Mouse (Mus musculus) CH12.LX (cell line): ENCODE data around the gene Pkdcc. TPM values are rescaled to one million over a fixed set of nuclear protein-coding genes. Genes with fewer than 3 reads are reported as not detected.

Source experiments
- DNase-seq: peaks from one replicate; pipeline ENCODE4 v3.0.0-alpha.2; 2013; ENCODE audit errors: extremely low read depth
- H3K27ac ChIP-seq: 2 replicates; pipeline ENCODE4 v1.5.1; 2012; ENCODE audit warnings: low read depth, mild to moderate bottlenecking, control low read depth, moderate library complexity; ENCODE audit not compliant: insufficient read depth
- H3K27me3 ChIP-seq: replicated peaks from 2 replicates; pipeline ENCODE3; 2012; ENCODE audit warnings: inconsistent platforms
- H3K36me3 ChIP-seq, 2 experiments: replicated peaks in 1 of 2; 2 replicates each; pipeline versions ENCODE3 to v1.6.1; 2012; ENCODE audit warnings: inconsistent platforms in 1 of 2, low read length in 1 of 2, mild to moderate bottlenecking in 1 of 2, mixed read lengths in 1 of 2, moderate library complexity in 1 of 2; ENCODE audit not compliant: control insufficient read depth in 1 of 2, insufficient read depth in 1 of 2
- H3K4me1 ChIP-seq, 2 experiments: 2 replicates each; pipeline ENCODE4 v1.6.1; 2012; ENCODE audit warnings: inconsistent platforms in 1 of 2, moderate library complexity in 1 of 2; ENCODE audit not compliant: insufficient read depth in 2 of 2, control insufficient read depth in 1 of 2
- H3K4me2 ChIP-seq: 2 replicates; pipeline ENCODE4 v1.6.1; 2012; ENCODE audit warnings: low read depth, mild to moderate bottlenecking, control low read depth; ENCODE audit not compliant: poor library complexity, insufficient read depth, severe bottlenecking
- H3K4me3 ChIP-seq, 3 experiments: fragments of 150-350 bp in 1 of 3; sonication (generic) in 1 of 3; replicated peaks in 1 of 3; 2 replicates each; pipeline versions ENCODE3 to v1.5.1; 2011 to 2012; ENCODE audit warnings: low read depth in 2 of 3, low read length in 2 of 3, mild to moderate bottlenecking in 2 of 3, moderate library complexity in 2 of 3, control low read depth in 1 of 3, improper control_type of control experiment in 1 of 3, inconsistent platforms in 1 of 3, mixed read lengths in 1 of 3; ENCODE audit not compliant: poor library complexity in 1 of 3
- H3K79me2 ChIP-seq: replicated peaks from 2 replicates; pipeline ENCODE4 v1.6.1; 2012; ENCODE audit warnings: mild to moderate bottlenecking, moderate library complexity; ENCODE audit not compliant: control insufficient read depth, poor library complexity, insufficient read depth, severe bottlenecking; ENCODE audit errors: extremely low read depth
- H3K9ac ChIP-seq: 2 replicates; pipeline ENCODE4 v1.6.1; 2012; ENCODE audit warnings: low read depth, mild to moderate bottlenecking, control low read depth, moderate library complexity; ENCODE audit not compliant: insufficient read depth
- H3K9me3 ChIP-seq: replicated peaks from 2 replicates; pipeline ENCODE3; 2012; ENCODE audit warnings: low read length, inconsistent platforms, mixed read lengths
- BHLHE40 ChIP-seq: IDR thresholded peaks from 2 replicates; pipeline ENCODE4 v1.6.1; 2011; ENCODE audit warnings: mild to moderate bottlenecking, low read depth, low read length, improper control_type of control experiment
- E2F4 ChIP-seq: IDR thresholded peaks from 2 replicates; pipeline ENCODE4 v1.6.1; 2011; ENCODE audit warnings: low read depth, low read length, improper control_type of control experiment; ENCODE audit not compliant: insufficient replicate concordance
- ELF1 ChIP-seq: IDR thresholded peaks from 2 replicates; pipeline ENCODE4 v1.6.1; 2014; ENCODE audit warnings: low read depth, mild to moderate bottlenecking, inconsistent platforms, low read length, improper control_type of control experiment
- HCFC1 ChIP-seq: IDR thresholded peaks from 2 replicates; pipeline ENCODE4 v1.6.1; 2012; ENCODE audit warnings: low read depth, mild to moderate bottlenecking, inconsistent platforms, low read length, improper control_type of control experiment
- JUN ChIP-seq: IDR thresholded peaks from 2 replicates; pipeline ENCODE4 v1.6.1; 2011; ENCODE audit warnings: low read depth, mild to moderate bottlenecking, low read length, improper control_type of control experiment, moderate library complexity; ENCODE audit not compliant: insufficient read depth
- JUND ChIP-seq: conservative IDR thresholded peaks from 2 replicates; pipeline ENCODE4 v1.6.1; 2011; ENCODE audit warnings: low read depth, low read length, improper control_type of control experiment
- KAT2A ChIP-seq: IDR thresholded peaks from 2 replicates; pipeline ENCODE4 v1.6.1; 2012; ENCODE audit warnings: low read length, improper control_type of control experiment, inconsistent platforms; ENCODE audit not compliant: insufficient replicate concordance
- MAFK ChIP-seq: IDR thresholded peaks from 2 replicates; pipeline ENCODE4 v1.6.1; 2011; ENCODE audit warnings: low read length, improper control_type of control experiment; ENCODE audit not compliant: insufficient replicate concordance
- MEF2A ChIP-seq: IDR thresholded peaks from 2 replicates; pipeline ENCODE4 v1.6.1; 2014; ENCODE audit warnings: low read depth, mild to moderate bottlenecking, inconsistent platforms, low read length, improper control_type of control experiment, borderline replicate concordance
- MXI1 ChIP-seq: IDR thresholded peaks from 2 replicates; pipeline ENCODE4 v1.6.1; 2011; ENCODE audit warnings: mild to moderate bottlenecking, low read depth, low read length, improper control_type of control experiment
- MYC ChIP-seq: IDR thresholded peaks from 2 replicates; pipeline ENCODE4 v1.6.1; 2011; ENCODE audit warnings: low read depth, mild to moderate bottlenecking, improper control_type of control experiment, low read length
- PAX5 ChIP-seq: IDR thresholded peaks from 2 replicates; pipeline ENCODE4 v1.6.1; 2012; ENCODE audit warnings: low read length, inconsistent platforms, mixed read lengths
- RAD21 ChIP-seq: IDR thresholded peaks from 2 replicates; pipeline ENCODE4 v1.6.1; 2011; ENCODE audit warnings: low read depth, mild to moderate bottlenecking, low read length, improper control_type of control experiment, moderate library complexity
- RCOR1 ChIP-seq: conservative IDR thresholded peaks from 2 replicates; pipeline ENCODE4 v1.6.1; 2012; ENCODE audit warnings: low read depth, mild to moderate bottlenecking, inconsistent platforms, low read length, improper control_type of control experiment
- TCF12 ChIP-seq: IDR thresholded peaks from 2 replicates; pipeline ENCODE4 v1.6.1; 2014; ENCODE audit warnings: low read depth, mild to moderate bottlenecking, inconsistent platforms, low read length, improper control_type of control experiment
- ZNF384 ChIP-seq: IDR thresholded peaks from 2 replicates; pipeline ENCODE4 v1.6.1; 2012; ENCODE audit warnings: low read depth, low read length, improper control_type of control experiment, inconsistent platforms
- dilution Hi-C: fragments of 300-500 bp; cut with MboI; formaldehyde crosslinking; loops from 2 replicates; pipeline ENCODE4 v1.14.3; 2020; ENCODE audit warnings: low sequenced_read_pairs; ENCODE audit not compliant: extremely low pct_unique_long_range_greater_than_20kb, extremely low pct_ligation_motif_present
- in situ Hi-C: fragments of 300-500 bp; cut with MboI; formaldehyde crosslinking; loops from 3 replicates; pipeline ENCODE4 v1.14.3; 2019; ENCODE audit warnings: low sequenced_read_pairs, low pct_ligation_motif_present, low pct_unique_long_range_greater_than_20kb, mixed read lengths
- polyA plus RNA-seq: library from polyadenylated mRNA; unstranded; fragments of >175 nt; gene quantifications from 2 replicates; pipeline ENCODE4 v1.2.1, GENCODE M21; 2012; ENCODE audit warnings: low read depth; ENCODE audit not compliant: insufficient read length
- total RNA-seq, 2 experiments: library from RNA; depleted of rRNA; stranded (reverse); fragments of 300-350 nt in 1 of 2; fragments of >200 nt in 1 of 2; gene quantifications; 2 replicates each; pipeline ENCODE4 v1.2.3; 2012 to 2014

The Pkdcc gene
- total and polyA plus RNA-seq, 3 experiments, result 3.7 to 4.3 (median 4.2) TPM

DNA sequence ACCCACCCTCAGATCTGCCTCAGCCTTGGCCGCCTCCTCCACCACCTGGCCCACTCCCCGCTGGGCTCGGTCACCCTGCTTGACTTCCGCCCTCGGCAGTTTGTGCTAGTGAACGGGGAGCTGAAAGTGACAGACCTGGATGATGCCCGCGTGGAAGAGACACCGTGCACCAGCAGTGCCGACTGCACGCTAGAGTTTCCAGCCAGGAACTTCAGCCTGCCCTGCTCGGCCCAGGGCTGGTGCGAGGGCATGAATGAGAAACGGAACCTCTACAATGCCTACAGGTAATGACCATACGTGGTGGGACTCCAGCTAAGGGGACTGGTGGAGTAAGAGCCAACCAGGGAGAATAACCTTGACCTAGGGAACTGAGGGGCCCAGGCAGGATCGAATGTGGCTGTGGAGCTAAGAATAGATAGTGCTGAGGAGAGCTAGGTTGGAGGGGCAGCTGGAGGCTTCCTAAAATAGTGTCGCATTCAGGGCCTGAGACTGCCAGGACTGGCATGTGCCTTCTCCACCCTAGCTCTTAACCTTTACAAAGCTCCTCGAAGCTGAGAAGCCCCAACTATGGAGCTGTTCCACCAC lies 6.0 kb downstream of the Pkdcc start:
- H3K9ac ChIP-seq, result no peak overlapping the region
- TF ChIP-seq TCF12, result no peak
- TF ChIP-seq MAFK, result no peak
- TF ChIP-seq BHLHE40, result no peak
- no peak for TF ChIP-seq E2F4
- TF ChIP-seq JUND, result no peak
- no peak for TF ChIP-seq KAT2A
- no peak for TF ChIP-seq PAX5
- TF ChIP-seq JUN, result no peak
- TF ChIP-seq ELF1, result no peak
- TF ChIP-seq RCOR1, result no peak
- TF ChIP-seq MXI1, result no peak
- TF ChIP-seq MEF2A, result no peak
- no peak for TF ChIP-seq ZNF384
- TF ChIP-seq MYC, result no peak
- in situ Hi-C loops (no loop called here), dilution Hi-C loops (no loop called here)
- no peaks in the 10 kb centered on the region for H3K79me2 ChIP-seq
- H3K4me2 ChIP-seq, result no peak overlapping the region
- DNase-seq, result no peak
- peaks cover 0 to 19% of the 10 kb centered on the region in 2 experiments; a peak in 2 of 4 replicates for H3K4me1 ChIP-seq
- H3K36me3 ChIP-seq, result peaks cover 0 to 27% of the 10 kb centered on the region in 2 experiments
- no peaks in the 10 kb centered on the region for H3K27me3 ChIP-seq
- no peak overlapping the region for H3K27ac ChIP-seq
- no peaks in the 10 kb centered on the region for H3K9me3 ChIP-seq
- no peak overlapping the region for H3K4me3 ChIP-seq

DNA sequence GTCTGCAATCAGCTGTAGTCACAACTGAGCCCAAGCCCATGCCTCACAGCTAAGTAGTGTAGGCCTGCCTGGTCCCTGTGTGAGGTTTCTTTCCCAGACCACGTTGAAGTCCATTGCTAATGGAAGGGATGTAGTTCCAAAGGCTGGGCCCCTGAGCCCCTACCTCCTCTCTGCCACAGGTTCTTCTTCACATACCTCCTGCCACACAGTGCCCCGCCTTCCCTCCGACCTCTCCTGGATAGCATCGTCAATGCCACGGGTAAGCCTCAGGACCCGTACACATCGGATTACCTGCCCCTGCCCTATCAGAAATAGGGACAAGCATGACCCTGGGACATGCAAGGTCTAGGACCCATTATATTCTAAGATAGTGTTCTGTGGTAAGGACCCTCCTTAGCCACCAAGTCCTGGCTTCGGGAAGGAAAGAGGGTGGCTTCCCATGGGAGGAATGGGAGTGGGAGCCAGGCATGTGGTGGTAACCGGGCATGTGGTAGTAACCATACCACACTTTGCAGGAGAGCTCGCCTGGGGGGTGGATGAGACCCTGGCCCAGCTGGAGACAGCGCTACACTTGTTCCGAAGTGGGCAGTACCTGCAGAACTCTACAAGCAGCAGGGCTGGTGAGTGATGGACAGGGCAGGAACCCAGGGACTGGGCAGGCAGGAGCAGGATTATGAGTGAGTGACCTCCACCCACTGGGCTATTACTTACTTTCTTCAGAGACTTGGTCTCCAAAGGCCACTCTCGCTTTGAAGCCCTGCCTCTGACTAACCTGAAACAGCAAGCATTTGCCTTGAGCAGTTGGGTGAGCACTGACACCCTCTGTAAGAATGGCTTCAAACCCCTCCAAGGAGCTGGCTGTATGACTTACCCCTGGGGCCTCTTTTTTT lies 6.8 kb downstream of the Pkdcc start:
- H3K79me2 ChIP-seq, result no peaks in the 10 kb centered on the region
- no peak for DNase-seq
- in situ Hi-C loops, result no loop called here
- H3K9ac ChIP-seq, result no peak overlapping the region
- TF ChIP-seq RAD21 (no peak), JUND (no peak), HCFC1 (no peak), MYC (no peak)
- no peak overlapping the region for H3K4me3 ChIP-seq
- peaks cover 0 to 11% of the 10 kb centered on the region in 2 experiments; a peak in 2 of 4 replicates for H3K4me1 ChIP-seq
- dilution Hi-C loops, result no loop called here
- no peaks in the 10 kb centered on the region for H3K27me3 ChIP-seq
- peaks cover 0 to 27% of the 10 kb centered on the region in 2 experiments for H3K36me3 ChIP-seq
- H3K9me3 ChIP-seq, result no peaks in the 10 kb centered on the region
- no peak overlapping the region for H3K4me2 ChIP-seq
- no peak overlapping the region for H3K27ac ChIP-seq
